Mouse (Mus musculus) forebrain, embryonic 13.5 days (tissue): ENCODE measurements around the gene Cd37. TPM values are rescaled to one million over a fixed set of nuclear protein-coding genes. Genes with fewer than 3 reads are reported as not detected.

Source experiments
- polyA plus RNA-seq: library from polyadenylated mRNA; unstranded; fragments of >200 nt; fragmentation: Nextera tagmentation; extraction: Ambion mirVana; gene quantifications from 2 replicates; pipeline ENCODE4 v1.2.1, GENCODE M21; 2015

Cd37 gene
- polyA plus RNA-seq, 1 experiment from 2014 or later: 0.96 TPM

Other genes with a start within 250 kb of the Cd37 start
- gene Irf3, start 241.5 kb downstream of the Cd37 start, polyA plus RNA-seq: 67.9 and 72.7 TPM in 2 replicates
- 40.5 and 45.6 TPM in 2 replicates for gene Bcl2l12, start 240.4 kb downstream of the Cd37 start, polyA plus RNA-seq
- gene Scaf1, start 222.8 kb downstream of the Cd37 start, polyA plus RNA-seq: 35.8 and 38.9 TPM in 2 replicates
- gene Rras, start 221.2 kb downstream of the Cd37 start, polyA plus RNA-seq: 9.4 and 10.2 TPM in 2 replicates
- 14.9 and 17.2 TPM in 2 replicates for gene Prr12, start 186.2 kb downstream of the Cd37 start, polyA plus RNA-seq
- gene Nosip, start 176.7 kb downstream of the Cd37 start, polyA plus RNA-seq: 52.7 and 58.5 TPM in 2 replicates
- 14.7 and 14.8 TPM in 2 replicates for gene Prrg2, start 176.4 kb downstream of the Cd37 start, polyA plus RNA-seq
- 61.3 and 62.0 TPM in 2 replicates for gene Rcn3, start 146.9 kb downstream of the Cd37 start, polyA plus RNA-seq
- gene Fcgrt, start 135.3 kb downstream of the Cd37 start, polyA plus RNA-seq: 8.0 and 9.9 TPM in 2 replicates
- 1,342 and 1,406 TPM in 2 replicates for gene Rps11, start 114.7 kb downstream of the Cd37 start, polyA plus RNA-seq
- gene Rpl13a, start 110.4 kb downstream of the Cd37 start, polyA plus RNA-seq: 998 and 1,188 TPM in 2 replicates
- 0.13 and 0.31 TPM in 2 replicates for gene Gm45713, start 102.9 kb downstream of the Cd37 start, polyA plus RNA-seq
- 0.79 and 0.92 TPM in 2 replicates for gene Flt3l, start 102.7 kb downstream of the Cd37 start, polyA plus RNA-seq
- gene Pih1d1, start 84.8 kb downstream of the Cd37 start, polyA plus RNA-seq: 97.5 TPM in 2 replicates
- 35.6 and 36.4 TPM in 2 replicates for gene Aldh16a1, start 84.5 kb downstream of the Cd37 start, polyA plus RNA-seq
- gene Slc17a7, start 75.2 kb downstream of the Cd37 start, polyA plus RNA-seq: 9.3 and 14.2 TPM in 2 replicates
- gene Gfy, start 59.5 kb downstream of the Cd37 start, polyA plus RNA-seq: not detected in 2 replicates
- gene Pth2, start 58.1 kb downstream of the Cd37 start, polyA plus RNA-seq: not detected in 2 replicates
- 0.87 and 0.93 TPM in 2 replicates for gene Ccdc155, start 34.2 kb downstream of the Cd37 start, polyA plus RNA-seq
- 0.59 and 0.63 TPM in 2 replicates for gene Dkkl1, start 27.0 kb downstream of the Cd37 start, polyA plus RNA-seq
- 181 and 198 TPM in 2 replicates for gene Tead2, start 23.4 kb downstream of the Cd37 start, polyA plus RNA-seq
- 0.11 and 0.23 TPM in 2 replicates for gene Slc6a16, start 2.0 kb upstream of the Cd37 start, polyA plus RNA-seq
- gene Slc6a21, start 38.4 kb upstream of the Cd37 start, polyA plus RNA-seq: not detected in 2 replicates
- gene Trpm4, start 94.7 kb upstream of the Cd37 start, polyA plus RNA-seq: 5.0 and 6.4 TPM in 2 replicates
- 0.06 TPM in 1 of 2 replicates, not detected in the other for gene Hrc, start 96.2 kb upstream of the Cd37 start, polyA plus RNA-seq
- 12.0 and 12.7 TPM in 2 replicates for gene Ppfia3, start 127.9 kb upstream of the Cd37 start, polyA plus RNA-seq
- 2.9 and 4.5 TPM in 2 replicates for gene Lin7b, start 131.5 kb upstream of the Cd37 start, polyA plus RNA-seq
- gene Snrnp70, start 156.6 kb upstream of the Cd37 start, polyA plus RNA-seq: 250 and 254 TPM in 2 replicates
- gene Kcna7, start 166.5 kb upstream of the Cd37 start, polyA plus RNA-seq: not detected in 2 replicates
- not detected in 2 replicates for gene Ntf5, start 174.6 kb upstream of the Cd37 start, polyA plus RNA-seq
- 0.44 and 1.1 TPM in 2 replicates for gene Lhb, start 181.7 kb upstream of the Cd37 start, polyA plus RNA-seq
- gene Gys1, start 195.7 kb upstream of the Cd37 start, polyA plus RNA-seq: 20.9 and 23.0 TPM in 2 replicates
- 153 and 173 TPM in 2 replicates for gene Ruvbl2, start 199.0 kb upstream of the Cd37 start, polyA plus RNA-seq
- 6,730 and 6,791 TPM in 2 replicates for gene Ftl1, start 220.8 kb upstream of the Cd37 start, polyA plus RNA-seq
- 243 and 272 TPM in 2 replicates for gene Bax, start 227.8 kb upstream of the Cd37 start, polyA plus RNA-seq
- gene Tulp2, start 242.8 kb upstream of the Cd37 start, polyA plus RNA-seq: 0.11 and 0.22 TPM in 2 replicates
- gene Gm45808, start 247.7 kb upstream of the Cd37 start, polyA plus RNA-seq: 0.26 TPM in 1 of 2 replicates, not detected in the other
- 2.7 and 3.1 TPM in 2 replicates for gene Dhdh, start 249.7 kb upstream of the Cd37 start, polyA plus RNA-seq